Mouse (Mus musculus) ES-Bruce4 (cell line): ENCODE measurements around the gene Il33.
A peak's percentile ranks its signal among the peaks of the same experiment; 100 is the strongest.

Experiments
- CTCF ChIP-seq: IDR thresholded peaks from one replicate; pipeline ENCODE4 v1.8.1; 2011; ENCODE audit warnings: low read depth, low read length
- EP300 ChIP-seq: IDR thresholded peaks from 2 replicates; pipeline ENCODE4 v1.6.1; 2011; ENCODE audit warnings: low read depth, low read length; ENCODE audit not compliant: insufficient read depth
- POLR2A ChIP-seq: IDR thresholded peaks from one replicate; pipeline ENCODE4 v1.8.1; 2011; ENCODE audit warnings: low read length; ENCODE audit not compliant: insufficient read depth

DNA sequence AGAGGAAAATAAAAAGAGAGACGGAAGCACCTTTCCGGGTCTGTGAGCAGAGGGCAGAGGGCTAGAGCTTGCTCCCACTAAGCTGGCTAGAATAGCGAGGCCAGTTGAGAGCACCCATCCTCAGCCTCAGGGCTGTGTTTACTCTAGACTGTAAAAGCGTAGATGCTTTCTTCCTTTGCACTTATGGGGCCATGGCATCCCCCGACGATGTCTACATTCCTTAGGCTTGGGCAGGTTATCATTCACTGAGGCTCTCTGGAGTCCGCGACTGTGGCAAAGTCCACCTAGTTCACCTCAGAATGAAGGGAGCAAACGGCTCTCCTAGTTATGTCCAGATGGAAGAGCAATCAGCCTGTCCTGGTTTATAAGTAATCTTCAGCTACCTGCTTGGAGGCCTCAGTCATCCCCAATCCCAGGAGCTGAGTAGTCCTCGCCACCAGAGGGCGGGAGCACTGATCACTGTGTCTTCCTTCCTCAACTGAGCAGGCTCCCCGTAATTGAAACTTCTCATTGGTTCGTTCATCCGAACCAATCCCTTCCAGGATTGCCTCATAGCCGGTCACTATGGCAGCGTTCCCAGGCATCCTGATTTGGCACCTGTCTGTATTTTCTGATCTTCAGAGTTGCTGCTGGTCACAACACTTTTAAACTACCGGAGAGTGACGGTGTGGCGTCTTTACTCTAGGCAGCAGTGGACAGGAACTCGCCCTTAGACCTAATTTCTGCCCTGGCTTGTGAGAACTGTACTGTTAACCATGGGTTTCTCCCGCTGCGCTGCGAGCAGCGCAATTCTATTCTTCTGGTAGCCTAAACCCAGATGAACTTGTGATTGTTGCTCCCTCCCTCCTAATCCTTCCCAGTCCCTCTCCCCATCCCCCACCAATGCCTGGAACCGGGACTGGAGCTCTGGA lies 23.2 kb downstream of the Il33 start:
- TF ChIP-seq POLR2A = no peak
- peak; percentile 73 for TF ChIP-seq CTCF
- TF ChIP-seq EP300 = no peak
